Mouse (Mus musculus) MEL (cell line): ENCODE results near the gene Kif26b. TPM values are rescaled to one million over a fixed set of nuclear protein-coding genes. Genes with fewer than 3 reads are reported as not detected.

Experiments used
- DNase-seq: peaks from one replicate; pipeline ENCODE4 v3.0.0; 2011; ENCODE audit warnings: low read depth, low spot score
- H3K27ac ChIP-seq: 2 replicates; pipeline ENCODE4 v1.5.1; 2012; ENCODE audit warnings: low read depth, mild to moderate bottlenecking, control low read depth, low read length, moderate library complexity; ENCODE audit not compliant: control insufficient read depth
- H3K27me3 ChIP-seq, 2 experiments: fragments of 150-350 bp in 1 of 2; sonication (generic) in 1 of 2; 2 replicates each; pipeline ENCODE4 v1.6.1; 2012; ENCODE audit warnings: low read length in 2 of 2, mild to moderate bottlenecking in 2 of 2, improper control_type of control experiment in 1 of 2, moderate library complexity in 1 of 2; ENCODE audit not compliant: insufficient read depth in 2 of 2, control insufficient read depth in 1 of 2
- H3K36me3 ChIP-seq, 2 experiments: 2 replicates each; pipeline ENCODE4 v1.6.1; 2012 to 2014; ENCODE audit warnings: low read length in 2 of 2, improper control_type of control experiment in 1 of 2, inconsistent platforms in 1 of 2, mild to moderate bottlenecking in 1 of 2; ENCODE audit not compliant: insufficient read depth in 2 of 2, control insufficient read depth in 1 of 2
- H3K4me1 ChIP-seq, 2 experiments: fragments of 150-350 bp in 1 of 2; sonication (generic) in 1 of 2; 2 replicates each; pipeline ENCODE4 v1.6.1; 2012; ENCODE audit warnings: low read length in 2 of 2, improper control_type of control experiment in 1 of 2, mild to moderate bottlenecking in 1 of 2; ENCODE audit not compliant: insufficient read depth in 2 of 2, control insufficient read depth in 1 of 2
- H3K4me3 ChIP-seq, 2 experiments: fragments of 150-350 bp in 1 of 2; sonication (generic) in 1 of 2; 2 replicates each; pipeline ENCODE4 v1.5.1; 2012; ENCODE audit warnings: low read depth in 2 of 2, low read length in 2 of 2, mild to moderate bottlenecking in 2 of 2, moderate library complexity in 2 of 2, control low read depth in 1 of 2, improper control_type of control experiment in 1 of 2; ENCODE audit not compliant: control insufficient read depth in 1 of 2, insufficient read depth in 1 of 2
- H3K79me2 ChIP-seq: 2 replicates; pipeline ENCODE4 v1.6.1; 2012; ENCODE audit warnings: mild to moderate bottlenecking, low read length, moderate library complexity; ENCODE audit not compliant: control insufficient read depth, poor library complexity, insufficient read depth
- H3K9ac ChIP-seq: 2 replicates; pipeline ENCODE4 v1.6.1; 2012; ENCODE audit warnings: low read depth, mild to moderate bottlenecking, control low read depth, low read length, moderate library complexity; ENCODE audit not compliant: control insufficient read depth, poor library complexity, severe bottlenecking
- H3K9me3 ChIP-seq: fragments of 150-350 bp; sonication (generic); replicated peaks from 2 replicates; pipeline ENCODE4 v1.6.1; 2012; ENCODE audit warnings: mild to moderate bottlenecking, low read length, improper control_type of control experiment, moderate library complexity; ENCODE audit not compliant: insufficient read depth
- BHLHE40 ChIP-seq: IDR thresholded peaks from 2 replicates; pipeline ENCODE4 v1.6.1; 2012; ENCODE audit warnings: low read depth, mild to moderate bottlenecking, inconsistent platforms, low read length, improper control_type of control experiment, borderline replicate concordance
- CHD1 ChIP-seq: IDR thresholded peaks from 2 replicates; pipeline ENCODE4 v1.6.1; 2012; ENCODE audit warnings: low read depth, mild to moderate bottlenecking, inconsistent platforms, low read length, improper control_type of control experiment
- CTCF ChIP-seq, 3 experiments: IDR thresholded peaks in 2 of 3; conservative IDR thresholded peaks in 1 of 3; 2 replicates each; pipeline ENCODE4 v1.5.1; 2011 to 2012; ENCODE audit warnings: low read length in 3 of 3, low read depth in 2 of 3, mild to moderate bottlenecking in 2 of 3, improper control_type of control experiment in 1 of 3, inconsistent platforms in 1 of 3, mixed read lengths in 1 of 3, moderate library complexity in 1 of 3; ENCODE audit not compliant: control insufficient read depth in 1 of 3, insufficient read depth in 1 of 3, poor library complexity in 1 of 3, severe bottlenecking in 1 of 3
- E2F4 ChIP-seq: IDR thresholded peaks from 2 replicates; pipeline ENCODE4 v1.6.1; 2011; ENCODE audit warnings: low read depth, low read length, improper control_type of control experiment, borderline replicate concordance
- ELF1 ChIP-seq: IDR thresholded peaks from 2 replicates; pipeline ENCODE4 v1.6.1; 2014; ENCODE audit warnings: low read depth, mild to moderate bottlenecking, inconsistent platforms, low read length, improper control_type of control experiment, moderate library complexity
- EP300 ChIP-seq, 2 experiments: IDR thresholded peaks; 2 replicates each; pipeline ENCODE4 v1.6.1; 2011; ENCODE audit warnings: improper control_type of control experiment in 2 of 2, low read length in 2 of 2, low read depth in 1 of 2, mild to moderate bottlenecking in 1 of 2
- ETS1 ChIP-seq: IDR thresholded peaks from 2 replicates; pipeline ENCODE4 v1.6.1; 2012; ENCODE audit warnings: low read depth, mild to moderate bottlenecking, inconsistent platforms, low read length, improper control_type of control experiment, moderate library complexity
- GABPA ChIP-seq: IDR thresholded peaks from 2 replicates; pipeline ENCODE4 v1.6.1; 2012; ENCODE audit warnings: low read depth, mild to moderate bottlenecking, inconsistent platforms, low read length, improper control_type of control experiment, moderate library complexity
- GATA1 ChIP-seq: IDR thresholded peaks from 2 replicates; pipeline ENCODE4 v1.6.1; 2011; ENCODE audit warnings: low read depth, low read length, improper control_type of control experiment
- HCFC1 ChIP-seq: IDR thresholded peaks from 2 replicates; pipeline ENCODE4 v1.6.1; 2012; ENCODE audit warnings: low read depth, mild to moderate bottlenecking, inconsistent platforms, low read length, improper control_type of control experiment, moderate library complexity
- KAT2A ChIP-seq: conservative IDR thresholded peaks from 2 replicates; pipeline ENCODE4 v1.6.1; 2012; ENCODE audit warnings: low read depth, low read length, improper control_type of control experiment, inconsistent platforms
- MAFK ChIP-seq: IDR thresholded peaks from 2 replicates; pipeline ENCODE4 v1.6.1; 2011; ENCODE audit warnings: low read depth, mild to moderate bottlenecking, low read length, improper control_type of control experiment, borderline replicate concordance
- MAX ChIP-seq: IDR thresholded peaks from 2 replicates; pipeline ENCODE4 v1.6.1; 2011; ENCODE audit warnings: low read length, improper control_type of control experiment
- MAZ ChIP-seq: IDR thresholded peaks from 2 replicates; pipeline ENCODE4 v1.6.1; 2012; ENCODE audit warnings: low read depth, mild to moderate bottlenecking, inconsistent platforms, low read length, improper control_type of control experiment
- MEF2A ChIP-seq: IDR thresholded peaks from 2 replicates; pipeline ENCODE4 v1.6.1; 2014; ENCODE audit warnings: low read depth, mild to moderate bottlenecking, inconsistent platforms, low read length, improper control_type of control experiment; ENCODE audit not compliant: poor library complexity, insufficient replicate concordance, severe bottlenecking; ENCODE audit errors: extremely low read depth
- MXI1 ChIP-seq: IDR thresholded peaks from 2 replicates; pipeline ENCODE4 v1.6.1; 2011; ENCODE audit warnings: mild to moderate bottlenecking, low read depth, low read length, improper control_type of control experiment
- MYB ChIP-seq: IDR thresholded peaks from 2 replicates; pipeline ENCODE4 v1.6.1; 2011; ENCODE audit warnings: mild to moderate bottlenecking, low read depth, low read length, improper control_type of control experiment
- NELFE ChIP-seq: IDR thresholded peaks from 2 replicates; pipeline ENCODE4 v1.6.1; 2011; ENCODE audit warnings: low read depth, low read length, improper control_type of control experiment
- NRF1 ChIP-seq: IDR thresholded peaks from 2 replicates; pipeline ENCODE4 v1.6.1; 2014; ENCODE audit warnings: low read depth, mild to moderate bottlenecking, inconsistent platforms, low read length, improper control_type of control experiment, moderate library complexity; ENCODE audit not compliant: poor library complexity, insufficient read depth, severe bottlenecking
- POLR2A ChIP-seq, 2 experiments: IDR thresholded peaks; 2 replicates each; pipeline ENCODE4 v1.6.1; 2011 to 2012; ENCODE audit warnings: low read length in 2 of 2, mild to moderate bottlenecking in 2 of 2, control low read depth in 1 of 2, improper control_type of control experiment in 1 of 2, low read depth in 1 of 2, moderate library complexity in 1 of 2; ENCODE audit not compliant: control insufficient read depth in 1 of 2, insufficient read depth in 1 of 2, poor library complexity in 1 of 2
- POLR2AphosphoS2 ChIP-seq: IDR thresholded peaks from 2 replicates; pipeline ENCODE4 v1.6.1; 2011; ENCODE audit warnings: low read length, improper control_type of control experiment
- RAD21 ChIP-seq: IDR thresholded peaks from 2 replicates; pipeline ENCODE4 v1.6.1; 2011; ENCODE audit warnings: mild to moderate bottlenecking, low read depth, low read length, improper control_type of control experiment
- RCOR1 ChIP-seq: IDR thresholded peaks from 2 replicates; pipeline ENCODE4 v1.6.1; 2012; ENCODE audit warnings: low read depth, mild to moderate bottlenecking, inconsistent platforms, low read length, improper control_type of control experiment
- SIN3A ChIP-seq: IDR thresholded peaks from 2 replicates; pipeline ENCODE4 v1.6.1; 2012; ENCODE audit warnings: low read length, improper control_type of control experiment, inconsistent platforms
- SMC3 ChIP-seq: IDR thresholded peaks from 2 replicates; pipeline ENCODE4 v1.6.1; 2011; ENCODE audit warnings: low read depth, low read length, improper control_type of control experiment
- TAL1 ChIP-seq: IDR thresholded peaks from 2 replicates; pipeline ENCODE4 v1.6.1; 2012; ENCODE audit warnings: mild to moderate bottlenecking, inconsistent platforms, low read length, moderate library complexity, mixed read lengths
- UBTF ChIP-seq: IDR thresholded peaks from 2 replicates; pipeline ENCODE4 v1.6.1; 2012; ENCODE audit warnings: low read depth, mild to moderate bottlenecking, inconsistent platforms, low read length, improper control_type of control experiment, moderate library complexity, borderline replicate concordance; ENCODE audit not compliant: insufficient read depth
- USF1 ChIP-seq: IDR thresholded peaks from 2 replicates; pipeline ENCODE4 v1.6.1; 2014; ENCODE audit warnings: low read depth, mild to moderate bottlenecking, inconsistent platforms, low read length, improper control_type of control experiment, moderate library complexity
- USF2 ChIP-seq, 2 experiments: IDR thresholded peaks; 2 replicates each; pipeline ENCODE4 v1.6.1; 2011 to 2012; ENCODE audit warnings: improper control_type of control experiment in 2 of 2, low read length in 2 of 2, borderline replicate concordance in 1 of 2, inconsistent platforms in 1 of 2, low read depth in 1 of 2, mild to moderate bottlenecking in 1 of 2; ENCODE audit not compliant: insufficient read depth in 1 of 2
- ZC3H11A ChIP-seq: IDR thresholded peaks from 2 replicates; pipeline ENCODE4 v1.6.1; 2012; ENCODE audit warnings: low read depth, mild to moderate bottlenecking, inconsistent platforms, low read length, improper control_type of control experiment
- ZKSCAN1 ChIP-seq: IDR thresholded peaks from 2 replicates; pipeline ENCODE4 v1.6.1; 2012; ENCODE audit warnings: low read depth, mild to moderate bottlenecking, inconsistent platforms, low read length, improper control_type of control experiment, moderate library complexity
- ZNF384 ChIP-seq: IDR thresholded peaks from 2 replicates; pipeline ENCODE4 v1.6.1; 2012; ENCODE audit warnings: low read depth, mild to moderate bottlenecking, inconsistent platforms, low read length, improper control_type of control experiment
- polyA plus RNA-seq, 2 experiments: library from polyadenylated mRNA; stranded (reverse) in 1 of 2; unstranded in 1 of 2; fragments of >175 nt in 1 of 2; fragments of >200 nt in 1 of 2; gene quantifications; 2 replicates each; pipeline versions ENCODE4 v1.2.1 to v1.2.4; 2012; ENCODE audit warnings: low replicate concordance in 2 of 2, low read depth in 1 of 2; ENCODE audit not compliant: insufficient read length in 2 of 2, insufficient read depth in 1 of 2, missing spikeins in 1 of 2
- total RNA-seq: library from RNA; depleted of rRNA; stranded (reverse); fragments of 300-350 nt; gene quantifications from 2 replicates; pipeline ENCODE4 v1.2.3, GENCODE M21; 2012

Gene Kif26b
- total and polyA plus RNA-seq, 3 experiments: 0.08 to 0.50 TPM; not detected in 1

GRCm38 (mm10) chr1:178631863-178632262 lies 102.9 kb downstream of the Kif26b start:
- Histone ChIP-seq H3K4me3 (no peak overlapping the region), H3K36me3 (peaks cover 0 to 22% of the 10 kb centered on the region in 2 experiments; a peak in 2 of 4 replicates), H3K79me2 (no peaks in the 10 kb centered on the region), H3K9ac (no peak overlapping the region), H3K27ac (no peak overlapping the region), H3K4me1 (peaks cover 18 to 29% of the 10 kb centered on the region in 2 experiments), H3K27me3 (no peaks in the 10 kb centered on the region), H3K9me3 (no peaks in the 10 kb centered on the region)
- TF ChIP-seq ZNF384 (no peak), MEF2A (no peak), ZC3H11A (no peak), GABPA (no peak), NELFE (no peak), MXI1 (no peak), KAT2A (no peak), MAX (no peak), UBTF (no peak), NRF1 (no peak), CHD1 (no peak), MAZ (no peak), RCOR1 (no peak), MAFK (no peak), ELF1 (no peak), SIN3A (peak; percentile 41; the same call in 1 of the 2 replicates), E2F4 (no peak), CTCF (IDR thresholded peaks at IDR 0.05 in 2 of 3, conservative IDR thresholded peaks at IDR 0.05 in 1 of 3; ENCODE audit: control insufficient read depth in 1 of 3, insufficient read depth in 1 of 3, low read depth in 2 of 3, low read length in 3 of 3, poor library complexity in 1 of 3, severe bottlenecking in 1 of 3) (no peak), ZKSCAN1 (no peak), POLR2AphosphoS2 (no peak), USF1 (no peak), USF2 (IDR thresholded peaks at IDR 0.05; ENCODE audit: borderline replicate concordance in 1 of 2, insufficient read depth in 1 of 2, low read depth in 1 of 2, low read length in 2 of 2) (no peak), HCFC1 (no peak), BHLHE40 (no peak), EP300 (IDR thresholded peaks at IDR 0.05; ENCODE audit: low read depth in 1 of 2, low read length in 2 of 2) (peak; percentile 5 to 32; a peak in 1 of 4 replicates), TAL1 (no peak), SMC3 (no peak), ETS1 (peak; percentile 87), POLR2A (IDR thresholded peaks at IDR 0.05; ENCODE audit: control insufficient read depth in 1 of 2, insufficient read depth in 1 of 2, low read depth in 1 of 2, low read length in 2 of 2, poor library complexity in 1 of 2) (no peak), MYB (no peak), GATA1 (peak; percentile 17; the same call in 1 of the 2 replicates), RAD21 (no peak)
- DNase-seq: peak; percentile 34
